Mouse (Mus musculus) kidney, postnatal 0 days (tissue): Measurements from ENCODE around the gene Chd5. TPM values are rescaled to one million over a fixed set of nuclear protein-coding genes. Genes with fewer than 3 reads are reported as not detected.
A peak's percentile ranks its signal among the peaks of the same experiment; 100 is the strongest.

Experiments
- ATAC-seq: fragments of 200-750 bp; cut with Nextera tagmentation; replicated peaks from 2 replicates; pipeline ENCODE4 v1.8.0; 2017; ENCODE audit warnings: low read depth, moderate number of reproducible peaks, moderate TSS enrichment, moderate library complexity; ENCODE audit not compliant: low FRiP score
- DNase-seq: peaks from one replicate; pipeline ENCODE4 v3.0.0-alpha.2; 2016; ENCODE audit warnings: low spot score
- H3K27ac ChIP-seq: fragments of 300-500 bp; sonication (generic); 2 replicates; pipeline ENCODE4 v1.5.1; 2014; ENCODE audit warnings: mild to moderate bottlenecking
- H3K27me3 ChIP-seq: fragments of 300-500 bp; sonication (generic); 2 replicates; pipeline ENCODE4 v1.6.1; 2014; ENCODE audit warnings: low read length, mixed read lengths; ENCODE audit not compliant: insufficient read depth
- H3K36me3 ChIP-seq: fragments of 300-500 bp; sonication (generic); 2 replicates; pipeline ENCODE4 v1.6.1; 2014; ENCODE audit warnings: low read length, mixed read lengths; ENCODE audit not compliant: insufficient read depth
- H3K4me1 ChIP-seq: fragments of 300-500 bp; sonication (generic); replicated peaks from 2 replicates; pipeline ENCODE4 v1.6.1; 2014; ENCODE audit warnings: antibody characterized with exemption, low read length, mixed read lengths; ENCODE audit not compliant: insufficient read depth
- H3K4me2 ChIP-seq: fragments of 300-500 bp; sonication (generic); 2 replicates; pipeline ENCODE4 v1.6.1; 2014; ENCODE audit warnings: mild to moderate bottlenecking, low read length, moderate library complexity, mixed read lengths
- H3K4me3 ChIP-seq: fragments of 300-500 bp; sonication (generic); replicated peaks from 2 replicates; pipeline ENCODE4 v1.5.1; 2014; ENCODE audit warnings: low read depth, low read length
- H3K9ac ChIP-seq: fragments of 300-500 bp; sonication (generic); 2 replicates; pipeline ENCODE4 v1.6.1; 2014; ENCODE audit warnings: low read depth, low read length
- H3K9me3 ChIP-seq: fragments of 300-500 bp; sonication (generic); replicated peaks from 2 replicates; pipeline ENCODE4 v1.6.1; 2016; ENCODE audit warnings: low read length, inconsistent platforms, mixed read lengths
- CTCF ChIP-seq: IDR thresholded peaks from 2 replicates; pipeline ENCODE4 v1.5.1; 2016; ENCODE audit warnings: antibody characterized with exemption, low read depth, mild to moderate bottlenecking, moderate library complexity
- WGBS: fragments of 180-500 bp; shearing (Covaris S2); extraction: QIAGEN DNeasy Blood & Tissue Kit; methylation state at CpG from one replicate; pipeline ENCODE4 v1.1.7; 2014; 5-methylcytosine and 5-hydroxymethylcytosine counted together
- polyA plus RNA-seq: library from polyadenylated mRNA; unstranded; fragments of >200 nt; fragmentation: Nextera tagmentation; extraction: Ambion mirVana; gene quantifications from 2 replicates; pipeline ENCODE4 v1.2.1, GENCODE M21; 2015

Chd5 gene
- polyA plus RNA-seq, 1 experiment from 2014 or later = 0.04 TPM

- H3K9me3 ChIP-seq = no peaks in the 10 kb centered on the region
- no peak overlapping the region for H3K27ac ChIP-seq
- H3K4me1 ChIP-seq = peaks cover 6% of the 10 kb centered on the region; the same call in 1 of the 2 replicates
- 10% methylated on average over 11 of the region's 11 CpGs for WGBS
- H3K4me2 ChIP-seq = no peak overlapping the region
- no peak for ATAC-seq
- DNase-seq = no peak
- H3K27me3 ChIP-seq = no peaks in the 10 kb centered on the region
- H3K36me3 ChIP-seq = no peaks in the 10 kb centered on the region
- no peak overlapping the region for H3K9ac ChIP-seq
- no peak overlapping the region for H3K4me3 ChIP-seq
- no peak for TF ChIP-seq CTCF
These were observed 21.2 kb downstream of the Chd5 start for GRCm38 (mm10) chr4:152359700-152360099.

- H3K36me3 ChIP-seq = no peaks in the 10 kb centered on the region
- peak overlapping the region; percentile 23 for H3K4me2 ChIP-seq
- H3K9me3 ChIP-seq = no peaks in the 10 kb centered on the region
- peaks cover 6% of the 10 kb centered on the region; the same call in 1 of the 2 replicates for H3K4me1 ChIP-seq
- H3K4me3 ChIP-seq = no peak overlapping the region
- DNase-seq = peak; percentile 77
- ATAC-seq = peak; percentile 69
- no peak overlapping the region for H3K27ac ChIP-seq
- TF ChIP-seq CTCF = no peak
- H3K9ac ChIP-seq = no peak overlapping the region
- H3K27me3 ChIP-seq = no peaks in the 10 kb centered on the region
- 1% methylated on average over 24 of the region's 24 CpGs for WGBS
These were observed 22.4 kb downstream of the Chd5 start for GRCm38 (mm10) chr4:152360855-152361254.

GRCm38 (mm10) chr4:152362180-152362579 lies 23.7 kb downstream of the Chd5 start:
- Histone ChIP-seq H3K27me3 (no peaks in the 10 kb centered on the region), H3K36me3 (no peaks in the 10 kb centered on the region), H3K4me3 (no peak overlapping the region), H3K27ac (no peak overlapping the region), H3K4me2 (no peak overlapping the region), H3K9me3 (no peaks in the 10 kb centered on the region), H3K4me1 (peaks cover 6% of the 10 kb centered on the region; the same call in 1 of the 2 replicates), H3K9ac (no peak overlapping the region)
- no peak for TF ChIP-seq CTCF
- ATAC-seq (no peak), DNase-seq (no peak)
- 23% methylated on average over 9 of the region's 9 CpGs for WGBS

- no peak for TF ChIP-seq CTCF
- 78% methylated on average over 7 of the region's 7 CpGs for WGBS
These were observed 26.8 kb downstream of the Chd5 start for GRCm38 (mm10) chr4:152365228-152365627.

DNA sequence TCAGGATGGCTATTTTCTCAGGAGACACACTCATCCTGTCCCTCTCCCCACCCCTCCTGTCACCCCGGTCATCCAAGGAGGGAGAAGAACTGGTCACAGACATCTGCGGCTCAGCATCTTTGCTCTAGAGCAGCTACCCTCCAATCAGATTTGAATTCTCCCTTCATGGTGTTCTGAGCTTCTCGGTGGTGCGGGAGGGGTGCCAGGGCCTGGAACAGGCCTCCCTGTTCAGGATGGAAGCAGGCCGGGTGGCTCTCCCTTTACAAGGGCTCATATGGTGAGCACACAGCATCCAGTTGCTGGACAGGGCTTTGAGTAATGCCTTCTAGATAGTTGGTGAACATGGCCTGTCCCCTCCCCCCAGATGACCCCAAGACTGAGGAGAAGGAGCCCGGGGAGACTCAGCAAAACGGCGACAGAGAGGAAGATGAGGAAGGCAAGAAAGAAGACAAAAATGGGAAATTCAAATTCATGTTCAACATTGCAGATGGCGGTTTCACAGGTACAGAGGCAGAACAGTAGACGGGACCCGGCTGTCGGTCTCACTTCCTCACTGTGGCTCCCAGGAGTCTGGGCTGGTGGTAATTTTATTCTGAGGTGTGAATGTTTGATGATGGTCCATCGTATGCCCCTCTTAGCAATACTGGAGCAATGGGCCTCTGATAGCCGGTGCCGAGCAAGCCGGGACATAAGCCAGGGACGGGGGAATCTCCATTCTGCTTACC lies 44.2 kb downstream of the Chd5 start:
- no peak for DNase-seq
- TF ChIP-seq CTCF = no peak
- WGBS = 78% methylated on average over 17 of the region's 17 CpGs

More at GRCm38 (mm10) chr4:152365228-152365627, 26.8 kb downstream of the Chd5 start:
- H3K27me3 ChIP-seq = no peaks in the 10 kb centered on the region
- no peak overlapping the region for H3K9ac ChIP-seq
- H3K4me2 ChIP-seq = no peak overlapping the region
- DNase-seq (no peak), ATAC-seq (no peak)
- H3K4me1 ChIP-seq = peaks cover 6% of the 10 kb centered on the region; the same call in 1 of the 2 replicates
- no peaks in the 10 kb centered on the region for H3K36me3 ChIP-seq
- H3K9me3 ChIP-seq = no peaks in the 10 kb centered on the region
- H3K4me3 ChIP-seq = no peak overlapping the region
- H3K27ac ChIP-seq = no peak overlapping the region

GRCm38 (mm10) chr4:152385644-152386043 lies 47.2 kb downstream of the Chd5 start:
- Histone ChIP-seq H3K9ac (no peak overlapping the region), H3K4me3 (no peak overlapping the region), H3K27me3 (no peaks in the 10 kb centered on the region), H3K9me3 (no peaks in the 10 kb centered on the region), H3K36me3 (no peaks in the 10 kb centered on the region), H3K4me2 (no peak overlapping the region), H3K4me1 (no peaks in the 10 kb centered on the region), H3K27ac (no peak overlapping the region)
- ATAC-seq = no peak
- 69% methylated on average over 16 of the region's 16 CpGs for WGBS
- peak; percentile 40; the same call in 1 of the 2 replicates for TF ChIP-seq CTCF
- DNase-seq = no peak

More for the DNA sequence above, 44.2 kb downstream of the Chd5 start:
- Histone ChIP-seq H3K9ac (no peak overlapping the region), H3K27me3 (no peaks in the 10 kb centered on the region), H3K4me1 (no peaks in the 10 kb centered on the region), H3K4me3 (no peak overlapping the region), H3K9me3 (no peaks in the 10 kb centered on the region), H3K27ac (no peak overlapping the region), H3K4me2 (no peak overlapping the region), H3K36me3 (no peaks in the 10 kb centered on the region)
- ATAC-seq = no peak

- DNase-seq (no peak), ATAC-seq (no peak)
- no peak overlapping the region for H3K27ac ChIP-seq
- H3K4me2 ChIP-seq = no peak overlapping the region
- no peaks in the 10 kb centered on the region for H3K36me3 ChIP-seq
- H3K4me3 ChIP-seq = no peak overlapping the region
- no peaks in the 10 kb centered on the region for H3K4me1 ChIP-seq
- H3K9ac ChIP-seq = no peak overlapping the region
- H3K27me3 ChIP-seq = no peaks in the 10 kb centered on the region
- no peaks in the 10 kb centered on the region for H3K9me3 ChIP-seq
- WGBS = 76% methylated on average over 5 of the region's 5 CpGs
- no peak for TF ChIP-seq CTCF
These were observed 53.7 kb downstream of the Chd5 start for GRCm38 (mm10) chr4:152392192-152392591.
